Mouse (Mus musculus) small intestine, adult 2 months (tissue): Measurements from ENCODE around the gene Mcrs1. TPM values are rescaled to one million over a fixed set of nuclear protein-coding genes. Genes with fewer than 3 reads are reported as not detected.
"Not testable (repeated sequence)": the region's sequence is repeated elsewhere in the genome, so short reads cannot be mapped to it uniquely, and the experiment has no call there.

Source experiments
- H3K27ac ChIP-seq: fragments of 200-500 bp; 2 replicates; pipeline ENCODE4 v1.5.1; 2012; ENCODE audit warnings: low read depth, low read length, control low read depth, inconsistent platforms; ENCODE audit not compliant: insufficient read depth
- H3K27me3 ChIP-seq: fragments of 200-500 bp; 2 replicates; pipeline ENCODE4 v1.6.1; 2012; ENCODE audit warnings: mild to moderate bottlenecking, moderate library complexity, low read length, inconsistent platforms; ENCODE audit not compliant: control insufficient read depth, insufficient read depth
- H3K36me3 ChIP-seq: fragments of 200-500 bp; 2 replicates; pipeline ENCODE4 v1.6.1; 2012; ENCODE audit warnings: mild to moderate bottlenecking, low read length, control low read depth, inconsistent platforms; ENCODE audit not compliant: control insufficient read depth, insufficient read depth
- H3K4me1 ChIP-seq: fragments of 200-500 bp; 2 replicates; pipeline ENCODE4 v1.6.1; 2012; ENCODE audit warnings: low read length, inconsistent platforms, mixed read lengths; ENCODE audit not compliant: control insufficient read depth, insufficient read depth, insufficient read length
- H3K4me3 ChIP-seq: fragments of 200-500 bp; 2 replicates; pipeline ENCODE4 v1.5.1; 2012; ENCODE audit warnings: low read depth, mild to moderate bottlenecking, control low read depth, inconsistent platforms, low read length, moderate library complexity
- CTCF ChIP-seq: fragments of 200-500 bp; IDR thresholded peaks from 2 replicates; pipeline ENCODE4 v1.5.1; 2012; ENCODE audit warnings: low read depth, mild to moderate bottlenecking, control low read depth, inconsistent platforms, low read length, moderate library complexity, mixed read lengths; ENCODE audit not compliant: insufficient replicate concordance, insufficient read length; ENCODE audit errors: extremely low read depth
- POLR2A ChIP-seq: fragments of 200-500 bp; IDR thresholded peaks from 2 replicates; pipeline ENCODE4 v1.6.1; 2012; ENCODE audit warnings: low read depth, mild to moderate bottlenecking, control low read depth, inconsistent platforms, low read length, moderate library complexity
- WGBS: fragments of 180-500 bp; shearing (Covaris S2); methylation state at CpG from one replicate; pipeline ENCODE4 v1.1.7; 2018; 5-methylcytosine and 5-hydroxymethylcytosine counted together
- polyA plus RNA-seq: library from polyadenylated mRNA; depleted of rRNA; stranded (reverse); fragments of >200 nt; gene quantifications from 2 replicates; pipeline ENCODE4 v1.2.3, GENCODE M21; 2012

The Mcrs1 gene
- polyA plus RNA-seq, 1 experiment = 96.6 TPM

DNA sequence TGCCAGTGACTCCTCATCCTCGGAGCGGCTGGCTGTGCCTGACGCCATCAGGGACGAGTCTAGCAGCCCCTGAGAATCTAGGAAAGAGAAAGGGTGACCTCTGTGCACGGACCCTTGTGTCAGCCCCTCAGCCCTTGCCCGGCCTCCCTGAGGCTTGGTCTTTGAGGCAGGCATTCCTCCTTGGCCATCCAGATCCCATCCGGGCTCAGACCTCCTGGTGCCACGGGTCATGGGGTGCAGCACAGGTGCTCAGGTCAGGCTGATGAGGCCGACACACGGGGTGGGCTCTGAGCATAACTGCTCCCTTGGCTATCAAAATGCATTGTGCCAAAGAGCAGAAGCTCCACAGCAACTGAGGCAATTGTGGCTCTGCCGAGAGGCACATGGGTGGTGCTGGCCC lies 1.8 kb downstream of the Mcrs1 start:
- Histone ChIP-seq H3K4me1 (peaks cover 15% of the 10 kb centered on the region), H3K36me3 (peaks cover 39% of the 10 kb centered on the region), H3K27ac (no peak overlapping the region), H3K4me3 (no peak overlapping the region), H3K27me3 (no peaks in the 10 kb centered on the region)
- WGBS = 96% methylated on average over 11 of the region's 11 CpGs
- no peak for TF ChIP-seq POLR2A
- TF ChIP-seq CTCF = no peak

DNA sequence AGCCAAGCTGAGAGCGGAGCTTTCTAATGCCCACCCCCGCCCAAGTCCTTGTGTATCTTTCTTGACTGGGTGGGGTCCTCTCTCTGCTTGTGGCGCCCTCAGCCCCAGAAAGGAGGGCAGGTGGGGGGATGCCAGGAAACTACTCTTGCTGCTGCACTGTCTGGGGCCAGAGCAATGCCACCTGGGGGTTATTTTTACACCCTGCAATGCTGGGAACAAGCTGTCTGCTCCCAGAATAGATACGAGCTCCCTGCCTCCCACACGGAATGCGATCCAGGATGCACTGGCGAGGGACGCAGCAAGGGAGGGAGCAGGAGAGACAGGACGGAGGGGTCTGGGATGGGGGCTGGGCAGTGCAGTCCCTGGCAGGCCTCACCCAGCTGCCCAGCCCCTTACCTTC lies 2.8 kb downstream of the Mcrs1 start:
- Histone ChIP-seq H3K27me3 (no peaks in the 10 kb centered on the region), H3K4me1 (peaks cover 7% of the 10 kb centered on the region), H3K36me3 (peaks cover 49% of the 10 kb centered on the region), H3K27ac (no peak overlapping the region), H3K4me3 (no peak overlapping the region)
- WGBS = 95% methylated on average over 9 of the region's 9 CpGs
- TF ChIP-seq CTCF = no peak
- TF ChIP-seq POLR2A = no peak

DNA sequence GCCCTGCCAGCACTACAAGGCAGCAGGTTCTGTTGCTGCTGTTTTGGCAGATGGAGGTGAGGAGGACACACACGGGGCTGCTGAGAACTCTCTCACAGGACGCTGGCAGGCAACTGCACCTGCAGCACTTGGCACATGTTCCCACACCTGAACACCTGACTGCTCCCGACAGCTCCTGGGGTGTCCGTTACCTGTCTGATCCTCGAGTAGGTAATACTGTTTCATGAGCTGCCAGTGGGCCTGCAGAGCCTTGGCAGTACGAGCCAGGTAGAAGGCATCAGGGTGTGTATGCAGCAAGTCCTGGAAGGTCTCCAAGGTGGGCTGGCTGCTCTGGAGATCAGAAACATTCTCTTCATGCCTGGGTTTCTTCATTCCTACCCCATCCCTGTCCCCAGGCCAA lies 5.0 kb downstream of the Mcrs1 start:
- peaks cover 65% of the 10 kb centered on the region for H3K36me3 ChIP-seq
- WGBS = 71% methylated on average over 6 of the region's 6 CpGs
- not testable (repeated sequence) for H3K4me1 ChIP-seq, H3K27ac ChIP-seq, H3K27me3 ChIP-seq, H3K4me3 ChIP-seq

DNA sequence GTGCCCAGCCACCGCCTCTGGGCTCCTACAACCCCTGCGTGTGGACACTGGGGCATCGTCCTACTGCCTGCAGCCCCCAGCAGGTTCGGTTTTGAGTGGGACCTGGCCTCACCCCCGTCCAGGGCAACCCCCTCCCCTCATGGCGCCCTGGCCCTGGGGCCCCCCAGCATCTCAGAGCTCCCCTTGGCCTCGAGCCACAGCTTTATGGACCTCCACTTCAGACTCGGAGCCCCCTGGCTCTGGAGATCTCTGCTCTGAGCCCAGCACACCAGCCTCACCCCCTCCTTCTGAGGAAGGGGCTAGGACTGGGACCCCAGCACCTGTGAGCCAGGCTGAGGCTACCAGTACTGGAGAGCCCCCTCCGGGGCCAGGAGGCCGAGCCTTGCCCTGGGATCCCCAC lies 9.7 kb downstream of the Mcrs1 start:
- peaks cover 45% of the 10 kb centered on the region for H3K36me3 ChIP-seq
- no peak overlapping the region for H3K27ac ChIP-seq
- H3K27me3 ChIP-seq = no peaks in the 10 kb centered on the region
- H3K4me1 ChIP-seq = no peaks in the 10 kb centered on the region; the same call in 1 of the 2 replicates
- WGBS = 91% methylated on average over 10 of the region's 10 CpGs
- no peak for TF ChIP-seq CTCF
- TF ChIP-seq POLR2A = no peak
- H3K4me3 ChIP-seq = no peak overlapping the region

DNA sequence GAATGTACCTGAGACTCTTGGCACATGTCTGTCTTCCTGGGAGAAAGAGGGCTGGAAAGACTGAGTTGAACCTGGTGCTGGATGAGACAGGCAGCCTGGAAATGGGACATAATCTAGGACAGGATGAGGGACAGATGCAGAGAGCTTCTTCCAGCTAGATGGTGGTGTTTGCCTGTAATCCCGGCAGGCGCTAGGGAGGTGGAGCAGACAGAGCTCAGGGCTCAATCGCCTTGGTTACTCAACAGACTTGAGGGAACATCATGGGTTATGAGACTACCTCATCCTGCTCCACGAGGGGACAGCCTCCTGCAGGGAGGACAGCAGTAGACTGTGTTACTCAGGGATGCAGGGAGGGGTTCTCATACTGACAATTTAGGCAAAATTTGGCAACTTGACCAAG lies 10.5 kb downstream of the Mcrs1 start:
- Histone ChIP-seq H3K4me1 (no peaks in the 10 kb centered on the region; the same call in 1 of the 2 replicates), H3K27me3 (no peaks in the 10 kb centered on the region), H3K4me3 (no peak overlapping the region), H3K36me3 (peaks cover 39% of the 10 kb centered on the region), H3K27ac (no peak overlapping the region)
- 76% methylated on average over 4 of the region's 4 CpGs for WGBS
- TF ChIP-seq POLR2A (no peak), CTCF (no peak)

DNA sequence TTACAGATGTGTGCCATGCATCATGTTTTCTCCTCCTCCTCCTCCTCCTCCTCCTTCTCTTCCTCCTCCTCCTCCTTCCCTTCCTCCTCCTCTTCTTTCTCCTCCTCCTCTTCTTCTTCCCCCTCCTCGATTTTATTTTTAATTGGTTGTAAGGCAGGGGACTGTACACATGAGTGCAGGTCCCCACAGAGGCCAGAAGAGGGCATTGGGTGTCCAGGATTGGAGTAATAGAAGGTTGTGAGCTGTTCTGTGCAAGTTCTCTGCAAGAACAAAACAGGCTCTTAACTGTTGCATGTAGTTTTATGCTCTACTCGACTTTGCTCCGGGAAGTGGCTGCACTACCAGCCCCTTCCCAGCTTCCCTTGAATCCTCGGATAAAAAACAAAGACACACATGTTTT lies 11.6 kb downstream of the Mcrs1 start:
- Histone ChIP-seq H3K27ac (no peak overlapping the region), H3K27me3 (no peaks in the 10 kb centered on the region), H3K4me3 (no peak overlapping the region), H3K4me1 (no peaks in the 10 kb centered on the region; the same call in 1 of the 2 replicates), H3K36me3 (peaks cover 29% of the 10 kb centered on the region)
- TF ChIP-seq CTCF (peak; percentile 35; the same call in 1 of the 2 replicates), POLR2A (no peak)
- WGBS = 55% methylated on average over 4 of the region's 4 CpGs

DNA sequence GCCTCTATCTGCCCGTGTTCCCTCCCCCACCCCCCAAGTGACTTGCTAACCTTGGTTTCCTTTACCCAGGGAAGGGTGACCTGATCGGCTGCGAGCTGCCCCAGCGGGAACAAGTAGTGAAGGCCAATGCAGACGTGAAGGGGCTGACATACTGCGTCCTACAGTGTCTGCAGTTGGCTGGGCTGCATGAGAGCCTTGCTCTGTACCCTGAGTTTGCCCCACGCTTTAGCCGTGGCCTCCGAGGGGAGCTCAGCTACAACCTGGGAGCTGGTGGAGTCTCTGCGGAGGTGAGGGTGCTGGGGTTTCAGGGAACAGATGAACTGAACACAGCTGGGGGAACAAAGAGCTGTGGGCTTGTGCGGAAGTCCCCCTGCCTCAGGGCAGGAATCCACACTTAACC lies 13.8 kb downstream of the Mcrs1 start:
- H3K4me1 ChIP-seq = no peaks in the 10 kb centered on the region; the same call in 1 of the 2 replicates
- no peaks in the 10 kb centered on the region for H3K27me3 ChIP-seq
- H3K4me3 ChIP-seq = no peak overlapping the region
- TF ChIP-seq CTCF (no peak), POLR2A (no peak)
- H3K36me3 ChIP-seq = peaks cover 11% of the 10 kb centered on the region
- 72% methylated on average over 11 of the region's 11 CpGs for WGBS
- no peak overlapping the region for H3K27ac ChIP-seq
